Mouse (Mus musculus) left cerebral cortex, adult 11 months (tissue): ENCODE measurements around the gene Cdh12.
"Not testable (repeated sequence)": the region's sequence is repeated elsewhere in the genome, so short reads cannot be mapped to it uniquely, and the experiment has no call there.

Experiments
- DNase-seq: peaks from one replicate; pipeline ENCODE4 v3.0.0; 2022; ENCODE audit warnings: low spot score

The Cdh12 gene

GRCm38 (mm10) chr15:20448861-20449663, at the start of gene Cdh12:
TSS of gene Cdh12 (plus strand) at chr15:20449265.
- no peak for DNase-seq

GRCm38 (mm10) chr15:20403596-20403995, 45.5 kb upstream of the Cdh12 start:
- DNase-seq, result no peak

GRCm38 (mm10) chr15:20413397-20413796, 35.7 kb upstream of the Cdh12 start:
- DNase-seq, result no peak

- DNase-seq, result no peak
These were observed 12.7 kb upstream of the Cdh12 start for GRCm38 (mm10) chr15:20436356-20436755.

- DNase-seq, result no peak
These were observed 1.5 kb downstream of the Cdh12 start for GRCm38 (mm10) chr15:20450558-20450957.

GRCm38 (mm10) chr15:20458508-20458907, 9.4 kb downstream of the Cdh12 start:
- DNase-seq, result no peak

GRCm38 (mm10) chr15:20462500-20462899, 13.4 kb downstream of the Cdh12 start:
- peak; percentile 7 for DNase-seq

- no peak for DNase-seq
These were observed 14.5 kb downstream of the Cdh12 start for GRCm38 (mm10) chr15:20463601-20464000.

GRCm38 (mm10) chr15:20550979-20551378, 101.9 kb downstream of the Cdh12 start:
- no peak for DNase-seq

- no peak for DNase-seq
These were observed 121.9 kb downstream of the Cdh12 start for GRCm38 (mm10) chr15:20571012-20571411.

GRCm38 (mm10) chr15:20582567-20583075, 133.6 kb downstream of the Cdh12 start:
- no peak for DNase-seq

- no peak for DNase-seq
These were observed 142.5 kb downstream of the Cdh12 start for GRCm38 (mm10) chr15:20591599-20591998.

GRCm38 (mm10) chr15:20605751-20606150, 156.7 kb downstream of the Cdh12 start:
- DNase-seq, result not testable (repeated sequence)

- DNase-seq, result peak; percentile 7
These were observed 185.5 kb downstream of the Cdh12 start for GRCm38 (mm10) chr15:20634593-20634992.

GRCm38 (mm10) chr15:20639155-20639554, 190.1 kb downstream of the Cdh12 start:
- DNase-seq, result no peak

GRCm38 (mm10) chr15:20642905-20643414, 193.9 kb downstream of the Cdh12 start:
- DNase-seq, result no peak

GRCm38 (mm10) chr15:20660221-20660620, 211.2 kb downstream of the Cdh12 start:
- DNase-seq, result no peak

GRCm38 (mm10) chr15:20666650-20667049, 217.6 kb downstream of the Cdh12 start, which contains the start of gene Acot10:
TSS of gene Acot10 (minus strand) at chr15:20666750.
- DNase-seq, result no peak

GRCm38 (mm10) chr15:20667350-20667749, 218.3 kb downstream of the Cdh12 start:
- no peak for DNase-seq

GRCm38 (mm10) chr15:20667989-20668388, 218.9 kb downstream of the Cdh12 start:
- DNase-seq, result no peak

GRCm38 (mm10) chr15:20669507-20669906, 220.4 kb downstream of the Cdh12 start:
- not testable (repeated sequence) for DNase-seq

GRCm38 (mm10) chr15:20682719-20683118, 233.7 kb downstream of the Cdh12 start:
- no peak for DNase-seq

GRCm38 (mm10) chr15:20684200-20684599, 235.1 kb downstream of the Cdh12 start:
- DNase-seq, result no peak
